ENCODE assay signal across 15 mouse cellular contexts in genomic region chr11:96441546-96442185, GRCm38 (mm10). TPM values are rescaled to one million over a fixed set of nuclear protein-coding genes. Genes with fewer than 3 reads are reported as not detected.
DNase-seq lines count a peak whose midpoint lies in the region; ATAC-seq lines count a peak whose summit lies in the region.
"Had no signal": no experiment of that assay in that cellular context is flagged by ENCODE, and none has a peak within 500 bp of the region (broad histone marks: within the 10 kb centered on the region; RNA-seq: fewer than 3 reads in every experiment).

No protein-coding gene starts in this region.

- ATAC-seq in kidney, embryonic 14.5 days (ENCODE audit: low FRiP score, low TSS enrichment): peak; percentile 73
- peak; percentile 67 for ATAC-seq in megakaryocyte, adult 5-6 weeks (ENCODE audit: poor library complexity, severe bottlenecking)
- no peak for ATAC-seq in erythroid progenitor cell, adult 5-6 weeks (replicated peaks; ENCODE audit: low FRiP score, poor library complexity, severe bottlenecking)
- ATAC-seq: forebrain, embryonic 14.5 days had no signal

- 0 out of 2 replicates have a peak, but pooled peaks cover 5% of the 10 kb centered on the region for H3K27me3 ChIP-seq in kidney, embryonic 14.5 days (ENCODE audit: control insufficient read depth, insufficient read depth, low read length)
- H3K27me3 ChIP-seq in splenic B cell, adult 2 months (ENCODE audit: control insufficient read depth, insufficient read depth, low read length, poor library complexity, severe bottlenecking): no peaks in the 10 kb centered on the region

- no peak for DNase-seq in kidney, adult 8-10 months
- peak; percentile 88 for DNase-seq in CD4-positive, CD25-positive, alpha-beta regulatory T cell, adult 2 months (ENCODE audit: low read depth, low spot score)
- peak; percentile 69 for DNase-seq in splenic B cell, adult 2 months (ENCODE audit: low read depth, low spot score)
- no peak for DNase-seq in layer of hippocampus, postnatal 25 days (ENCODE audit: extremely low spot score in 1 of 2, low spot score in 1 of 2)
- DNase-seq in frontal cortex, postnatal 14 days (ENCODE audit: low spot score in 2 of 2): no peak
- DNase-seq: gastrocnemius, postnatal 14 days; kidney, adult 18-20 months; lung, adult 18-20 months had no signal

- no peaks in the 10 kb centered on the region for H3K9me3 ChIP-seq in kidney, embryonic 14.5 days (ENCODE audit: control insufficient read depth, low read length)
- H3K9me3 ChIP-seq: embryonic facial prominence, embryonic 15.5 days; heart, embryonic 12.5 days; limb, embryonic 12.5 days had no signal

- H3K9ac ChIP-seq in kidney, embryonic 14.5 days (ENCODE audit: low read depth, low read length): no peak overlapping the region
- H3K9ac ChIP-seq: embryonic facial prominence, embryonic 15.5 days; heart, embryonic 12.5 days; limb, embryonic 12.5 days had no signal

- peaks cover 7% of the 10 kb centered on the region; the same call in 1 of the 2 replicates for H3K4me1 ChIP-seq in kidney, embryonic 14.5 days (ENCODE audit: control insufficient read depth, insufficient read depth, low read length)
- H3K4me1 ChIP-seq: embryonic facial prominence, embryonic 15.5 days; heart, embryonic 12.5 days; limb, embryonic 12.5 days had no signal

- H3K36me3 ChIP-seq in kidney, embryonic 14.5 days (ENCODE audit: control insufficient read depth, insufficient read depth, low read length): no peaks in the 10 kb centered on the region
- H3K36me3 ChIP-seq in splenic B cell, adult 2 months (ENCODE audit: control insufficient read depth, insufficient read depth, low read length, poor library complexity, severe bottlenecking): no peaks in the 10 kb centered on the region
- H3K36me3 ChIP-seq: embryonic facial prominence, embryonic 15.5 days; heart, embryonic 12.5 days; limb, embryonic 12.5 days had no signal

- 24% methylated on average over 12 of the region's 12 CpGs for WGBS in kidney, embryonic 14.5 days

- H3K27ac ChIP-seq in kidney, embryonic 14.5 days (ENCODE audit: low read depth, low read length): no peak overlapping the region
- H3K27ac ChIP-seq: embryonic facial prominence, embryonic 15.5 days; limb, embryonic 12.5 days had no signal

- no peak overlapping the region for H3K4me3 ChIP-seq in kidney, embryonic 14.5 days (ENCODE audit: low read length)
- H3K4me3 ChIP-seq: embryonic facial prominence, embryonic 15.5 days; heart, embryonic 12.5 days; limb, embryonic 12.5 days had no signal

- no peak overlapping the region for H3K4me2 ChIP-seq in kidney, embryonic 14.5 days (replicated peaks; ENCODE audit: low read depth, low read length)
- H3K4me2 ChIP-seq: embryonic facial prominence, embryonic 15.5 days; heart, embryonic 12.5 days; limb, embryonic 12.5 days had no signal

RNA-seq across cellular contexts. Expression of gene Skap1, which starts 22.7 kb away (rescaled TPM):
- polyA plus RNA-seq in kidney, embryonic 14.5 days (2014; fragmentation: Nextera tagmentation; extraction: Ambion mirVana): 13.8 and 15.2 TPM in 2 replicates
- 5.2 and 8.5 TPM in 2 replicates for total RNA-seq in megakaryocyte, adult 5-6 weeks (2015)
- total RNA-seq in megakaryocyte, adult 5-6 weeks (2017): 3.8 and 5.0 TPM in 2 replicates
- total RNA-seq in erythroid progenitor cell, adult 5-6 weeks (2015; ENCODE audit: low replicate concordance): 7.2 and 9.6 TPM in 2 replicates
- total RNA-seq in erythroid progenitor cell, adult 5-6 weeks (2017; ENCODE audit: low replicate concordance): 3.2 and 3.3 TPM in 2 replicates
- 1 to 10 TPM; 1.2 to 1.3 TPM for total RNA-seq in layer of hippocampus, postnatal 25 days (2021)

Comparison
In these comparisons a context has a peak if more than half of its experiments do, and no peak if none do; other contexts are left out.
1. DNase-seq: peak in CD4-positive, CD25-positive, alpha-beta regulatory T cell, adult 2 months (single experiment) and splenic B cell, adult 2 months (single experiment); none in kidney, adult 8-10 months (0 of 2), layer of hippocampus, postnatal 25 days (0 of 2) and frontal cortex, postnatal 14 days (0 of 2).